Mouse (Mus musculus) heart, postnatal 0 days (tissue): ENCODE data around the gene Txnrd3.

Source experiments
- CTCF ChIP-seq: IDR thresholded peaks from 2 replicates; pipeline ENCODE4 v1.5.1; 2016; ENCODE audit warnings: antibody characterized with exemption, control low read depth, low read depth
- EP300 ChIP-seq: IDR thresholded peaks from 2 replicates; pipeline ENCODE4 v1.6.1; 2016; ENCODE audit warnings: antibody characterized with exemption, low read depth

DNA sequence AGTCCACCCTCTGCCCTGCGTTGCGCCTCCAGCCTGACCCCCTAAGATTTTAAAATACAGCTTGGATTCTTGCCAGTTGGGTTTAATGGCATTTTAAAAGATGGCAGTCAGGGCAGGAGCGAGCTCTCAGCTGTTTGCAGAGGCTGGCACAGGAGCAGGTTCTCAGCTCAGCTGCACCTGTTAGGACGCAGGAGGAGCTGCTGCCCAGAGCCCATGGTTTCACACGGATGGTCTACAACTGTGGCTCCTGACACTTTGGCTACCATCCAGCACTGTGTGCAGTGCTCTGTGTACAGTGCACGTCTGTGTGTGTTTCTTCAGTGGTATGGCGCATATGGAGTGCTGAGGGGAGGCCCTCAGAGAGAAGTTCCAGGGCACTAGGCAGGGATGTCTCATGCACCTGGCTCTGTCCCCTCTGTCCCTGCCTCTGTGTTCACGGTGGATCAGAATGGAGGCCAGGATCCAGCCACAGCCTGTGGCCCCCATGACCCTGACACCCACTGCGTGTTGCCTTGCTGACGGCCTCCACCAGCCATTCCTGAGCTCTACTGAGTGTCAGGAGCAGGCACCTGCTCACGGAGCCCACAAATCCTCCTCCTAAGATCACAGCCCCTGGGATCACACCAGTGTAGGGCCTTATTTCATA is 29.5 kb downstream of the Txnrd3 start:
- TF ChIP-seq EP300 (no peak), CTCF (no peak)
